Mouse (Mus musculus) embryonic fibroblast, embryonic 13.5 days (primary cell): ENCODE measurements around the gene Mapk6.

Experiments used
- CTCF ChIP-seq: IDR thresholded peaks from 2 replicates; pipeline ENCODE4 v1.5.1; 2011; ENCODE audit warnings: mild to moderate bottlenecking, control low read depth, low read length, moderate library complexity, borderline replicate concordance; ENCODE audit not compliant: insufficient read depth
- POLR2A ChIP-seq: IDR thresholded peaks from 2 replicates; pipeline ENCODE4 v1.6.1; 2011; ENCODE audit warnings: low read depth, mild to moderate bottlenecking, control low read depth, low read length, moderate library complexity

- TF ChIP-seq CTCF (no peak), POLR2A (no peak)
These were observed 18.4 kb upstream of the Mapk6 start for GRCm38 (mm10) chr9:75428274-75428600.
